Mouse (Mus musculus) limb, embryonic 15.5 days (tissue): ENCODE data around the gene Hunk. TPM values are rescaled to one million over a fixed set of nuclear protein-coding genes. Genes with fewer than 3 reads are reported as not detected.

Experiments
- ATAC-seq: fragments of 200-750 bp; cut with Nextera tagmentation; 2 replicates; pipeline ENCODE4 v1.8.0; 2017; ENCODE audit warnings: low read depth, moderate TSS enrichment; ENCODE audit not compliant: insufficient number of reproducible peaks, low FRiP score, low TSS enrichment
- H3K27ac ChIP-seq: fragments of 300-500 bp; sonication (generic); 2 replicates; pipeline ENCODE4 v1.5.1; 2015; ENCODE audit warnings: moderate library complexity, mild to moderate bottlenecking, inconsistent platforms
- H3K27me3 ChIP-seq: fragments of 300-500 bp; sonication (generic); 2 replicates; pipeline ENCODE4 v1.6.1; 2015; ENCODE audit warnings: inconsistent platforms
- H3K36me3 ChIP-seq: fragments of 300-500 bp; sonication (generic); 2 replicates; pipeline ENCODE4 v1.6.1; 2015; ENCODE audit warnings: inconsistent platforms
- H3K4me1 ChIP-seq: fragments of 300-500 bp; sonication (generic); 2 replicates; pipeline ENCODE4 v1.6.1; 2015; ENCODE audit warnings: inconsistent platforms
- H3K4me2 ChIP-seq: fragments of 300-500 bp; sonication (generic); 2 replicates; pipeline ENCODE4 v1.6.1; 2015; ENCODE audit warnings: mild to moderate bottlenecking, inconsistent platforms
- H3K4me3 ChIP-seq: fragments of 300-500 bp; sonication (generic); 2 replicates; pipeline ENCODE4 v1.5.1; 2015; ENCODE audit warnings: mild to moderate bottlenecking, inconsistent platforms
- H3K9ac ChIP-seq: fragments of 300-500 bp; sonication (generic); 2 replicates; pipeline ENCODE4 v1.6.1; 2015; ENCODE audit warnings: inconsistent platforms
- H3K9me3 ChIP-seq: fragments of 300-500 bp; sonication (generic); 2 replicates; pipeline ENCODE4 v1.6.1; 2016; ENCODE audit warnings: inconsistent platforms
- WGBS: fragments of 180-500 bp; shearing (Covaris S2); methylation state at CpG from one replicate; pipeline ENCODE4 v1.1.7; 2015; 5-methylcytosine and 5-hydroxymethylcytosine counted together
- polyA plus RNA-seq: library from polyadenylated mRNA; unstranded; fragments of >200 nt; fragmentation: Nextera tagmentation; extraction: Ambion mirVana; gene quantifications from 2 replicates; pipeline ENCODE4 v1.2.1, GENCODE M21; 2015

The Hunk gene
- polyA plus RNA-seq, 1 experiment from 2014 or later = 12.7 TPM

GRCm38 (mm10) chr16:90381633-90382032 is 4.2 kb upstream of the Hunk start:
- no peak overlapping the region for H3K9ac ChIP-seq
- H3K4me1 ChIP-seq = peaks cover 15% of the 10 kb centered on the region
- H3K27ac ChIP-seq = no peak overlapping the region
- H3K36me3 ChIP-seq = no peaks in the 10 kb centered on the region
- WGBS = 88% methylated on average over 3 of the region's 3 CpGs
- no peak overlapping the region for H3K4me2 ChIP-seq
- no peak for ATAC-seq
- H3K4me3 ChIP-seq = no peak overlapping the region
- peaks cover 7% of the 10 kb centered on the region for H3K27me3 ChIP-seq
- no peaks in the 10 kb centered on the region for H3K9me3 ChIP-seq

- Histone ChIP-seq H3K27ac (no peak overlapping the region), H3K9ac (no peak overlapping the region), H3K36me3 (no peaks in the 10 kb centered on the region), H3K9me3 (no peaks in the 10 kb centered on the region), H3K4me1 (peaks cover 26% of the 10 kb centered on the region), H3K27me3 (peaks cover 7% of the 10 kb centered on the region), H3K4me3 (no peak overlapping the region), H3K4me2 (no peak overlapping the region)
- ATAC-seq = no peak
- WGBS = 71% methylated on average over 10 of the region's 10 CpGs
Measured at GRCm38 (mm10) chr16:90382701-90383280, 3.0 kb upstream of the Hunk start.

GRCm38 (mm10) chr16:90384058-90384457 is 1.8 kb upstream of the Hunk start:
- 39% methylated on average over 3 of the region's 3 CpGs for WGBS
- no peak overlapping the region for H3K4me3 ChIP-seq
- H3K4me1 ChIP-seq = peaks cover 37% of the 10 kb centered on the region
- no peaks in the 10 kb centered on the region for H3K9me3 ChIP-seq
- H3K9ac ChIP-seq = no peak overlapping the region
- H3K27me3 ChIP-seq = peaks cover 4% of the 10 kb centered on the region; the same call in 1 of the 2 replicates
- H3K36me3 ChIP-seq = no peaks in the 10 kb centered on the region
- no peak overlapping the region for H3K4me2 ChIP-seq
- ATAC-seq = no peak
- H3K27ac ChIP-seq = no peak overlapping the region

- ATAC-seq = no peak
- 0 out of 2 replicates have a peak overlapping the region, but pooled peaks have one; percentile 86 for H3K9ac ChIP-seq
- peaks cover 43% of the 10 kb centered on the region for H3K4me1 ChIP-seq
- no peaks in the 10 kb centered on the region for H3K9me3 ChIP-seq
- H3K4me3 ChIP-seq = peak overlapping the region; percentile 84
- peak overlapping the region; percentile 97; the same call in 1 of the 2 replicates for H3K27ac ChIP-seq
- H3K4me2 ChIP-seq = peak overlapping the region; percentile 84
- H3K27me3 ChIP-seq = peaks cover 4% of the 10 kb centered on the region; the same call in 1 of the 2 replicates
- WGBS = 4% methylated on average over 12 of the region's 12 CpGs
- H3K36me3 ChIP-seq = no peaks in the 10 kb centered on the region
Measured at GRCm38 (mm10) chr16:90384846-90385245, 967 bp upstream of the Hunk start.

GRCm38 (mm10) chr16:90385326-90385687 is 506 bp upstream of the Hunk start:
- Histone ChIP-seq H3K9me3 (no peaks in the 10 kb centered on the region), H3K27me3 (peaks cover 4% of the 10 kb centered on the region; the same call in 1 of the 2 replicates), H3K27ac (peak overlapping the region; percentile 97), H3K36me3 (no peaks in the 10 kb centered on the region), H3K9ac (peak overlapping the region; percentile 86), H3K4me1 (peaks cover 44% of the 10 kb centered on the region), H3K4me3 (peak overlapping the region; percentile 84), H3K4me2 (peak overlapping the region; percentile 84)
- no peak; the same call in 1 of the 2 replicates for ATAC-seq
- WGBS = under 1% methylated on average over 16 of the region's 16 CpGs

- Histone ChIP-seq H3K9ac (peak overlapping the region; percentile 86), H3K9me3 (no peaks in the 10 kb centered on the region), H3K27me3 (no peaks in the 10 kb centered on the region; the same call in 1 of the 2 replicates), H3K4me3 (peak overlapping the region; percentile 84), H3K4me2 (peak overlapping the region; percentile 84), H3K4me1 (peaks cover 44% of the 10 kb centered on the region), H3K27ac (peak overlapping the region; percentile 97), H3K36me3 (peaks cover 9% of the 10 kb centered on the region)
- under 1% methylated on average over 49 of the region's 49 CpGs for WGBS
- ATAC-seq = peak; percentile 52
Measured at GRCm38 (mm10) chr16:90386514-90387160, 824 bp downstream of the Hunk start.

GRCm38 (mm10) chr16:90387161-90387671 is 1.4 kb downstream of the Hunk start:
- 4% methylated on average over 12 of the region's 12 CpGs for WGBS
- no peaks in the 10 kb centered on the region for H3K9me3 ChIP-seq
- no peak for ATAC-seq
- peak overlapping the region; percentile 97 for H3K27ac ChIP-seq
- peaks cover 13% of the 10 kb centered on the region for H3K36me3 ChIP-seq
- H3K4me2 ChIP-seq = peak overlapping the region; percentile 84
- H3K9ac ChIP-seq = peak overlapping the region; percentile 86
- H3K4me1 ChIP-seq = peaks cover 44% of the 10 kb centered on the region
- H3K4me3 ChIP-seq = peak overlapping the region; percentile 84
- no peaks in the 10 kb centered on the region for H3K27me3 ChIP-seq

GRCm38 (mm10) chr16:90387961-90388360 is 2.1 kb downstream of the Hunk start:
- H3K27me3 ChIP-seq = no peaks in the 10 kb centered on the region
- peak overlapping the region; percentile 84 for H3K4me2 ChIP-seq
- no peak overlapping the region for H3K27ac ChIP-seq
- 53% methylated on average over 4 of the region's 4 CpGs for WGBS
- peaks cover 48% of the 10 kb centered on the region for H3K4me1 ChIP-seq
- no peak overlapping the region for H3K9ac ChIP-seq
- no peak for ATAC-seq
- H3K36me3 ChIP-seq = peaks cover 16% of the 10 kb centered on the region
- peak overlapping the region; percentile 84 for H3K4me3 ChIP-seq
- no peaks in the 10 kb centered on the region for H3K9me3 ChIP-seq

- H3K36me3 ChIP-seq = peaks cover 16% of the 10 kb centered on the region
- H3K9ac ChIP-seq = no peak overlapping the region
- no peaks in the 10 kb centered on the region for H3K27me3 ChIP-seq
- WGBS = 45% methylated on average over 15 of the region's 15 CpGs
- peaks cover 48% of the 10 kb centered on the region for H3K4me1 ChIP-seq
- peak overlapping the region; percentile 84 for H3K4me3 ChIP-seq
- H3K27ac ChIP-seq = 0 out of 2 replicates have a peak overlapping the region, but pooled peaks have one; percentile 5
- H3K9me3 ChIP-seq = no peaks in the 10 kb centered on the region
- no peak for ATAC-seq
- H3K4me2 ChIP-seq = peak overlapping the region; percentile 84
Measured at GRCm38 (mm10) chr16:90389103-90389750, 3.4 kb downstream of the Hunk start.

GRCm38 (mm10) chr16:90390731-90391130 is 4.9 kb downstream of the Hunk start:
- Histone ChIP-seq H3K9me3 (no peaks in the 10 kb centered on the region), H3K36me3 (peaks cover 16% of the 10 kb centered on the region), H3K4me2 (no peak overlapping the region), H3K27ac (no peak overlapping the region), H3K27me3 (no peaks in the 10 kb centered on the region), H3K4me3 (no peak overlapping the region), H3K9ac (no peak overlapping the region), H3K4me1 (peaks cover 39% of the 10 kb centered on the region)
- WGBS = 82% methylated on average over 16 of the region's 16 CpGs
- no peak for ATAC-seq

- 80% methylated on average over 4 of the region's 4 CpGs for WGBS
- peaks cover 23% of the 10 kb centered on the region for H3K4me1 ChIP-seq
- no peak for ATAC-seq
Measured at GRCm38 (mm10) chr16:90394761-90395160, 8.9 kb downstream of the Hunk start.

More at GRCm38 (mm10) chr16:90394761-90395160, 8.9 kb downstream of the Hunk start:
- Histone ChIP-seq H3K4me2 (no peak overlapping the region), H3K9me3 (no peaks in the 10 kb centered on the region), H3K4me3 (no peak overlapping the region), H3K36me3 (peaks cover 16% of the 10 kb centered on the region), H3K27me3 (no peaks in the 10 kb centered on the region), H3K27ac (no peak overlapping the region), H3K9ac (no peak overlapping the region)
